Mouse (Mus musculus) G1E (cell line): ENCODE measurements at regions not wholly inside any gene's neighbourhood (a gene's known extent, or its start where the extent isn't known, plus 50 kb on each side); places are given as distances from the start of the nearest gene placed in this dataset.

Experiments used
- CTCF ChIP-seq: IDR thresholded peaks from 2 replicates; pipeline ENCODE4 v1.5.1; 2012; ENCODE audit warnings: low read depth, low read length, inconsistent platforms, mixed read lengths
- GATA1 ChIP-seq: IDR thresholded peaks from 2 replicates; pipeline ENCODE4 v1.6.1; 2012; ENCODE audit warnings: borderline replicate concordance, low read length, inconsistent platforms, mixed read lengths
- TAL1 ChIP-seq: conservative IDR thresholded peaks from 2 replicates; pipeline ENCODE4 v1.6.1; 2012; ENCODE audit warnings: low read depth, low read length, inconsistent platforms, mixed read lengths

GRCm38 (mm10) chr12:29297984-29298383, 230.2 kb upstream of the Myt1l start:
- TF ChIP-seq GATA1 (no peak), CTCF (no peak), TAL1 (no peak)
